Mouse (Mus musculus) right cerebral cortex, adult 2 months (tissue): Measurements from ENCODE around the gene Rabgef1.

Experiments used
- DNase-seq, 2 experiments: peaks; one replicate each; pipeline ENCODE4 v3.0.0; 2021 to 2022; ENCODE audit warnings: low spot score in 2 of 2

The Rabgef1 gene

DNA sequence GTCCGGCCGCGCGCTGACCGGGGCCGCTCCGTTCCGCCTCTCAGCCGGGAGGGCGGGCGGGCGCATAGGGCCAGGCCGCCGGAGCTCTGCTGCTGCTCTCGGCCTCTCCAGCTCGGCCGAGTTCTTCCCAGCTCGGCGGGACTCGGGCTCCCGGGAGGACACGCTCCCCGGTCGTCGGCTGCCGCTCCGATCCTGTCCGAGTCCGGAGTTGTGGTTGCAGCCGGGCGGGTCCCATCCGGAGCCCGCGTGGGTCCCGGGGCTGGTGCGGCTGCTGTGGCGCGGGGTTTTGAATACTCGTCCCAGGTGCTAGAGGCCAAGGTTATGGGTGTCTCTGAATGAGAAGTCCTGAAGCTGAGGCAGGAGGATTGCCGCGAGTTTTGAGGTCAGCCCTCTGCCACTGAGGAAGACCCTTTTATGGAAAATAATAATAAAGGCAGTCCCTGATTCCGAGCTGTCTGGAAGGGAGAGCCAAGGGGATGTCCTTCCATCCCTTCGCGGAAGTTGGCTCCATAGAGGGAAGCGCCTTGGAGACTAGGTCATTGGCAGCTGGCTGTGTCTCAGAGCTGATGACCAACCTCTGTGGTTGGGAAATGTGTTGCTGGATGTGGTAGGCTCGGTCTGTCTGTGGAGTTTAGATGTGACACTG, 481 bp downstream of the Rabgef1 start:
- peak; percentile 25 to 33 for DNase-seq

GRCm38 (mm10) chr5:130173012-130173411, 1.4 kb downstream of the Rabgef1 start:
- no peak for DNase-seq

DNA sequence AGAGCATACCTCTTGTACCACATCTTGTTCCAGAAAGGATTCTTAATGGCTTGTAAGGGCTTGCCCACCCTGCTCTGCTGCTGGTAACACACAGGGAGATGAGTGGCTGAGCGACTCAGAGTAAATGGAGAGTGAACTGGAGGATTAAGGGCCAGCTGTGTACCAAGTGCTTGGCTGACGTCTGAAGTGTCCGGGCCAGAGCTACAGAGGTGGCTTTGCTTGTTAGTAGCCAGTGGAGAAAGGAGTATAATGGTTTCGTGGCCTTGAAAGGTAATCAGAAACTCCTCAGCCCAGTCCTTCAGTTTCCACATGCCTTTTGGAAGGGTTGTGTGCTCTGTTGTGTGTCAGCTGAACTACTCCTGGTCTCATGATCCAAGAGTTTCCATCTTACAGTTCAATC, 6.3 kb downstream of the Rabgef1 start:
- DNase-seq, result no peak

DNA sequence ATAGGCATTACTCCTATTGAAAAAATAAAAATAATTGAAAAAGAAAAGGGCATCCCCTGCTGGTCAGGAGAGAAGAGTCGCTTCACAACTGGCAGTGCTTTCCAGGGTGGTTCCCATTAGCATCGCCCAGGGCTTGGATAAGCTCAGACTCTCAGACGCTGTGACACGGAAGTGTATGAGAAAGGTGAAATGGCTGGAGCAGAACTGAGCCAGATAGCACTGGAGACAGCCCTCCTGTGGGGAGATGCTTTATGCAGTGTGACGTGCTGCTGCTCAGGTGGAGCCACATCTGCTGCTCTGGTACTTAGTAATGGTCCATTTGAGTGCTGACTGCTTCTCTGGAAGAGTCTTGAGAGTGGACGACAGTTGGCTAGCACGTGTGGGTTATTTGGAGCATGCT, 8.8 kb downstream of the Rabgef1 start:
- DNase-seq, result no peak

DNA sequence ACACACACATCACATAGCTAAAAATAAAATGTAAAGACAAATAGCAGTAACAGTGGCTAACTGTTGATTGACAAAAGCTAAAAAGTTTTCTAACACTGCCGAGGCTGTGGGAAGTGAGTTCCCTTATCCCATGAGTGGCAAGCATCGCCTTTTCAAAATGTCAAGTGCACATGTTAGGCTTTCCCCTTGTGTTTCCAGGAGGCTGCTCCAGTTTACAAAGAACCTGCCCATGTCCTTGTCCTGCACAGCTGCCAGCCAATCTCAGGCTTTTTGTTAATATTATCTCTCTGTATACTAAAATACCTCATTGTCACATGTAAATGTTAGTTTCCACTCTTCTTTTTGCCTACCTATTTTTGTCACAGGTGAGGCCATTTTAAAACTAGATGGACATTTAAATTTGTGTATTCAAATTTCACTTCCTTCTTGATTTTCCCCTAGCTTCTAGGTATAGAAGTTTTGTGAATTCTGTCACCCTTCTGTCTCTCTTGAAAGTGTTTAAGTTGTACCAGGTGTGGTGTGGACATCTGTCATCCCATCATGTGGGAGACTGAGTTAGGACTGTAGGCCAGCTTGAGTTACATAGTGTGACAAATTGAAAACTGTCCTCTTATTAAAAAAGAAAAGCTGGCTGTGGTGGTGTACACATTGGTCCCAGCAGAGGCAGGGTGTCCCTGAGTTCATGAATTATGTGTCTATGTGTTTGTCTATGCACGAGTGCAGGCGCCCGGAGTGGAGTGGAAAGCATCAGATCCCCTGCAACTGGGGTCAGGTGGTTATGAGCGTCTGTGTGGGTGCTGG, 10.3 kb downstream of the Rabgef1 start:
- DNase-seq, result no peak

DNA sequence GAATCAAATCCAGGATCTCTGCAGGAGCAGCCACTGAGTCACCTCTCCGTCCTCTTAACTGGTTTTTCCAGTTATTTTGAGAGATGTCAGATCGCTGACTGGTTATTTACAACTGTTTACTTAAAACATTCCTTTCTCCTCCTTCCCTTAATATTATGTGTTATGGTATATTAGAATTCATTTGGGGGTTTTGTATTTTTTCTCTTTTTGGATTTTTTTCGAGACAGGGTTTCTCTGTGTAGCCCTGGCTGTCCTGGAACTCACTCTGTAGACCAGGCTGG, 10.9 kb downstream of the Rabgef1 start:
- no peak for DNase-seq

DNA sequence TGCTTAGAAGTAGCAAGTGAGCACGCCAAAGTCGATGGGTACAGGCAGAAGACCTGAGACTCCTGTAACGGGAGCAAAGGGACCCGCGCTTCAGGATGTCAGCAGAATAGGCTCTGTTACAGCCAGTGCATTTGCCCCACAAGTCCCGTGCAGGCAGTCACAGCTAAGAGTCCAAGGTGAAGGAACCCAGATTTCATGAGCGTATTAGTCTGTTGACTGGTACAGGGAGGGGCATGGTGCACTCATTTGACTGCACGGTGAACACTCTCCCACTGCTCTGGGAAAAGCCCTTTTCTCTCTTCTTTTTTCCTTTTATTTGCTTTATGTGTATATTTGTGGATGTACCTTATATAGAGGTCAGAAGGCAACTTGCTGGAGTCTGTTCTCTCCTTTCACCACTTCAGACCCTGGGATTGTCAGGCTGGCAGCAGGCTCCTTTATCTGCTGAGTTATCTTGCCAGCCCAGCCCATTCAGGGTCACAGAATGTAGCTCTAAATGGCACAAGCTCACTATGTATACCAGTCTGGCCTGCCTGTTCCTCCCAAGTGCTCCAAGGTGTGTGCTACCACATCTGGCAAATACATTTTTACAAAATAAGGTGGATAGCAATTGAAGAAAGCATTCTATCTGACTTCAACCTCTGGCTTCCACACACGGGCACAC, 12.7 kb downstream of the Rabgef1 start:
- DNase-seq, result no peak

GRCm38 (mm10) chr5:130185312-130185711, 13.7 kb downstream of the Rabgef1 start:
- DNase-seq, result no peak

- peak; percentile 33 to 41 for DNase-seq
These were observed 15.8 kb downstream of the Rabgef1 start for GRCm38 (mm10) chr5:130187383-130187782.

GRCm38 (mm10) chr5:130190909-130191308, 19.3 kb downstream of the Rabgef1 start:
- DNase-seq, result no peak

DNA sequence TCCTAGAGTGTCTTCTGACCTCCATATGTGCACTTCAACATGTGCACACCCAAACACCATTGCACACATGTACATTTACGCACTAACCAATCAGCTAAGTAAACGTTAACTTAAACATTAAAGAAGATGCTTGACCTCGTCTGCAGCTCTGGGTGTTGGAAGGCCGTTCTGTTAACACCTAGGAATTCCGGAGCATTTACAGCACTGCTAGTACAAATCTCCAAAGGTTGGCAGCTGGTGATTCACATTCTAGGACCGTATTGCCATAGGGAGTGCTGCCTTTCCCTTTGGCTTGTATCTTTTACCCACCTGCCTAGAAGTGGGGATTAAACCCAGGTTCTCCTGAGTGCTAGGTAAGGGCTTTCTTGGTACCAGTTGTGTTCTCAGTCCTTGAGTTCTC, 20.3 kb downstream of the Rabgef1 start:
- DNase-seq, result no peak

DNA sequence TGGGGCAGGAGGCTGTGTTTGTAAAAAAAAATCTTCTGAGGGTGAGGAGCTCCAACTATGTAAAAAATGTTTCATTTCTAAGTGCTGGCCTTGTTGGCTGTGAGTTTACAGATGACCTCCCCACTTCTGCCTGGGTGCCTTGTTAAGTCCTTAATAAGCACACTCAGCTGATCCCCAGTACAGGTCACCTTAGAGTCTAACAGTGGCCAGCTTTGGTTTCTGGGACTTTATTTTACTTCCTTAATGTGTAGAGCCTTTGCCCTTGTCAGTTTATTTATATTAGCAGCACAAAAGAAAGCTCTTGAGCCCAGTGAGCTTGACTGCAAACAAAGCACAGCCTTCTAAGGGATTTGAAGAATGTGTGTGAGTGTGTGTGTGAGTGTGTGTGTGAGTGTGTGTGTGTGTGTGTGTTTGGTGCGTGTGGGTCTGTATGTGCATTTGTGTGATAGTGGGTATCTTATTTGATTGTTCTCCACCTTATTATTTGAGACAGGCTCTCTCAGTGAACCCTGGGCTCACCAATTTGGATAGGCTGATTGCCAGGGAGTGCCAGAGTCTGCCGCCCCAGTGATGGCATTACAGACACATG, 20.9 kb downstream of the Rabgef1 start:
- no peak for DNase-seq

DNA sequence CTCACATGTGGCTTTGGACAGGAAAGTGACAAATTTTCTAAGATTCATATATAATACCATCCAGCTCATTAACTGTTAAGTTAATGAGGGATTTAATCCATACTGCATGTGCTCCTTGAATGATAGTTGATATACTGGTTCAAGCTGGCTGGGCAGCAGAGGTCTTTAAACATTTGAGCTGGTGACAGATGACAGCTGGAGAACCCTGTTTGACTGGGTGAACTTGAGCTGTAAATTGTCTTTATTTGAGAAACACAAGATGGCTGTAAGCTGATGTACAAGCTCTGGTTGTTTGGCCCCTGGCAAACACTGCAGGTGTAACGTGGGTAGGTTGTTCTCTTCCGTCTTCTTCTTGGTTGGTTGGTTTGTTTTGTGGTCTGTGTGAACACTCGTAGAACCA, 22.2 kb downstream of the Rabgef1 start:
- no peak for DNase-seq

DNA sequence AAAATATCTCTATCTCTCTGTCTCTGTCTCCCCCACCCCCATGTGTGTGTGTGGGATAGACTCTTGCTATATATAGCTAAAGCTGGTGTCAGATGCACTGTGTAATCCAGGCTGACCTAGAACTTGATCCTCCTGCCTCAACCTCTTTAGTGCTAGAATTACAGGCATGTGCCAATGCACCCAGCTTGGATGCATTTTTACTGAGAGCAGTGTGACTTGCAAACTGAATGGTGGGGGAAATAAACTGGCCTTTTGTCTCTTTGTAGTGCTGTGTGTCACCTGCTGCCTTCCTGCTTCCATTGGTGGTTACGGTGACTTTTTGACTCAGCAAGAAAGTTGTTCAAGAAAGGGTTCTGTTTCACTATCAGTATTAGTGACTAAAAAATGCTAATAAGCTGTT, 24.7 kb downstream of the Rabgef1 start:
- DNase-seq, result no peak

GRCm38 (mm10) chr5:130197454-130197853, 25.9 kb downstream of the Rabgef1 start:
- DNase-seq, result no peak

DNA sequence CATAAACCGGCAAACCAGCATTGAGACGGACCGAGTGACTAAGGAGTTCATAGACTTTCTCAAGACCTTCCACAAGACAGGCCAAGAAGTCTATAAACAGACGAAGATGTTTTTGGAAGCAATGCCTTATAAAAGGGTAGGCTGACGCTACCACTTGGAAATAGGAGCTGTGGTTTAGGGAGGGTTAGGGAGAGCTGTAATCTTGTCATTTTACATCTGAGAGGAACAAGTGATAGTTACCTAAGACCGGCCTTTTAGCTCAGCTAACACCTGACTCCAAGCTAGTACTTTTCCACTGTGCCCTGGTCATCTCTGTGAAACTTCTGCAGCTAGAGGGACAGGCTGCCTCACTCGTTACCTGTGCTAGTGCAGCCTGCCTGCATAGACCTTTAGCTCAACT, 26.4 kb downstream of the Rabgef1 start:
- DNase-seq, result no peak

- no peak for DNase-seq
These were observed 28.8 kb downstream of the Rabgef1 start for GRCm38 (mm10) chr5:130200233-130201029.

- DNase-seq, result no peak
These were observed 32.4 kb downstream of the Rabgef1 start for GRCm38 (mm10) chr5:130203948-130204347.

GRCm38 (mm10) chr5:130204560-130204959, 33.0 kb downstream of the Rabgef1 start:
- DNase-seq, result no peak

DNA sequence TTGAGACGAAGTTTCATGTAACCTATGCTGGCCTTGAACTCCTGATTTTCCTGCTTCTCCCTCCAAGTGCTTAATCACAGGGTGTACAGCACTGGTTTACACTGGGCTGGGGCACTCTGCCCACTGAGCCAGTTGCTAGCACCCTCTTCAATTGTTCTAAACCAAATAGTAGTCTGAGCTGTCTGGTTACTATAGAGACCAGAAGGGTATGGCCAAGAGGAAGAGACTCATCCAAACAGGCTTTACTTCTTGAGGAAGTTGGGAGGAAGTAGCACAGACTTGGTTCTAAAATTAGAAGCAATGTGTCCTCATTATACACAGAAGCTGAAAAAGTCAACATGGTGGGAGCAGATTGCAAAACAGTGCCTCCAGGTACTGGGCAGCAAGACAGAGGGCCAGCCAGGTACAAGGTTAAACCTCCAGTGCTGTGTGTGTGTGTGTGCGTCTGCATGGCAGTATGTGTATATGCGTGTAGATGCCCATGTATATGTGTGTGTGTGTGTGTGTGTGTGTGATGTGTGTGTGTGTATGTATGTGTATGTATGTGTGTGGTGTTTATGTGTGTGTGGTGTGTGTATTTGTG, 33.9 kb downstream of the Rabgef1 start:
- DNase-seq, result no peak

- DNase-seq, result no peak
These were observed 35.7 kb downstream of the Rabgef1 start for GRCm38 (mm10) chr5:130207299-130207698.

- no peak for DNase-seq
These were observed 41.4 kb downstream of the Rabgef1 start for GRCm38 (mm10) chr5:130212956-130213355.
